Mouse (Mus musculus): ENCODE measurements around the gene Dnmbp. TPM values are rescaled to one million over a fixed set of nuclear protein-coding genes. Genes with fewer than 3 reads are reported as not detected.
"Not testable (repeated sequence)": the region's sequence is repeated elsewhere in the genome, so short reads cannot be mapped to it uniquely, and the experiment has no call there.

Dnmbp gene
- polyA plus RNA-seq, 1 experiment = not detected

- Histone ChIP-seq H3K4me1 (ENCODE audit: control insufficient read depth) (no peaks in the 10 kb centered on the region), H3K4me3 (replicated peaks) (no peak overlapping the region), H3K9me3 (ENCODE audit: control insufficient read depth, low read length) (no peaks in the 10 kb centered on the region), H3K36me3 (ENCODE audit: control insufficient read depth) (no peaks in the 10 kb centered on the region; the same call in 1 of the 2 replicates), H3K27me3 (ENCODE audit: control insufficient read depth) (no peaks in the 10 kb centered on the region)
- TF ChIP-seq GATA1 (IDR thresholded peaks at IDR 0.05; ENCODE audit: low read length) (no peak), TAL1 (IDR thresholded peaks at IDR 0.05; ENCODE audit: low read length) (no peak)
These were observed 15.3 kb upstream of the Dnmbp start for GRCm38 (mm10) chr19:43955266-43955665.

GRCm38 (mm10) chr19:43954864-43955263 lies 14.9 kb upstream of the Dnmbp start:
- no peaks in the 10 kb centered on the region for H3K4me1 ChIP-seq (ENCODE audit: control insufficient read depth)
- no peaks in the 10 kb centered on the region for H3K27me3 ChIP-seq (ENCODE audit: control insufficient read depth)
- TF ChIP-seq GATA1 (IDR thresholded peaks at IDR 0.05; ENCODE audit: low read length) (no peak), TAL1 (IDR thresholded peaks at IDR 0.05; ENCODE audit: low read length) (no peak)
- no peaks in the 10 kb centered on the region; the same call in 1 of the 2 replicates for H3K36me3 ChIP-seq (ENCODE audit: control insufficient read depth)
- H3K9me3 ChIP-seq (ENCODE audit: control insufficient read depth, low read length) = no peaks in the 10 kb centered on the region
- H3K4me3 ChIP-seq (replicated peaks) = no peak overlapping the region

GRCm38 (mm10) chr19:43952936-43953335 lies 12.9 kb upstream of the Dnmbp start:
- not testable (repeated sequence) for H3K4me3 ChIP-seq (replicated peaks); H3K27me3 ChIP-seq (ENCODE audit: control insufficient read depth); H3K9me3 ChIP-seq (ENCODE audit: control insufficient read depth, low read length); H3K36me3 ChIP-seq (ENCODE audit: control insufficient read depth); H3K4me1 ChIP-seq (ENCODE audit: control insufficient read depth)

- Histone ChIP-seq H3K4me1 (ENCODE audit: control insufficient read depth) (peaks cover 3% of the 10 kb centered on the region), H3K36me3 (ENCODE audit: control insufficient read depth) (no peaks in the 10 kb centered on the region), H3K27me3 (ENCODE audit: control insufficient read depth) (no peaks in the 10 kb centered on the region; the same call in 1 of the 2 replicates), H3K4me3 (replicated peaks) (no peak overlapping the region), H3K9me3 (ENCODE audit: control insufficient read depth, low read length) (no peaks in the 10 kb centered on the region)
- no peak for TF ChIP-seq GATA1 (IDR thresholded peaks at IDR 0.05; ENCODE audit: low read length)
- no peak for TF ChIP-seq TAL1 (IDR thresholded peaks at IDR 0.05; ENCODE audit: low read length)
These were observed 9.3 kb upstream of the Dnmbp start for GRCm38 (mm10) chr19:43949111-43949810.

GRCm38 (mm10) chr19:43944566-43944965 lies 4.6 kb upstream of the Dnmbp start:
- H3K9me3 ChIP-seq (ENCODE audit: control insufficient read depth, low read length) = no peaks in the 10 kb centered on the region
- no peak overlapping the region for H3K4me3 ChIP-seq (replicated peaks)
- peaks cover 12% of the 10 kb centered on the region for H3K27me3 ChIP-seq (ENCODE audit: control insufficient read depth)
- H3K4me1 ChIP-seq (ENCODE audit: control insufficient read depth) = peaks cover 10% of the 10 kb centered on the region
- no peaks in the 10 kb centered on the region for H3K36me3 ChIP-seq (ENCODE audit: control insufficient read depth)
- TF ChIP-seq TAL1 (IDR thresholded peaks at IDR 0.05; ENCODE audit: low read length) = no peak

- H3K9me3 ChIP-seq (ENCODE audit: control insufficient read depth, low read length) = no peaks in the 10 kb centered on the region
- peaks cover 26% of the 10 kb centered on the region for H3K27me3 ChIP-seq (ENCODE audit: control insufficient read depth)
- TF ChIP-seq GATA1 (IDR thresholded peaks at IDR 0.05; ENCODE audit: low read length) = no peak
- TF ChIP-seq TAL1 (IDR thresholded peaks at IDR 0.05; ENCODE audit: low read length) = no peak
- no peak overlapping the region for H3K4me3 ChIP-seq (replicated peaks)
- H3K36me3 ChIP-seq (ENCODE audit: control insufficient read depth) = no peaks in the 10 kb centered on the region
- peaks cover 9% of the 10 kb centered on the region for H3K4me1 ChIP-seq (ENCODE audit: control insufficient read depth)
These were observed 3.1 kb upstream of the Dnmbp start for GRCm38 (mm10) chr19:43943076-43943475.

GRCm38 (mm10) chr19:43939171-43939768 lies 721 bp downstream of the Dnmbp start:
- Histone ChIP-seq H3K9me3 (ENCODE audit: control insufficient read depth, low read length) (no peaks in the 10 kb centered on the region), H3K27me3 (ENCODE audit: control insufficient read depth) (peaks cover 26% of the 10 kb centered on the region), H3K36me3 (ENCODE audit: control insufficient read depth) (no peaks in the 10 kb centered on the region), H3K4me3 (replicated peaks) (peak overlapping the region; percentile 64), H3K4me1 (ENCODE audit: control insufficient read depth) (peaks cover 9% of the 10 kb centered on the region)
- TF ChIP-seq GATA1 (IDR thresholded peaks at IDR 0.05; ENCODE audit: low read length) (no peak), TAL1 (IDR thresholded peaks at IDR 0.05; ENCODE audit: low read length) (no peak)

GRCm38 (mm10) chr19:43938355-43938754 lies 1.6 kb downstream of the Dnmbp start:
- TF ChIP-seq TAL1 (IDR thresholded peaks at IDR 0.05; ENCODE audit: low read length) (no peak), GATA1 (IDR thresholded peaks at IDR 0.05; ENCODE audit: low read length) (no peak)
- Histone ChIP-seq H3K27me3 (ENCODE audit: control insufficient read depth) (peaks cover 26% of the 10 kb centered on the region), H3K36me3 (ENCODE audit: control insufficient read depth) (no peaks in the 10 kb centered on the region), H3K4me1 (ENCODE audit: control insufficient read depth) (peaks cover 9% of the 10 kb centered on the region), H3K9me3 (ENCODE audit: control insufficient read depth, low read length) (no peaks in the 10 kb centered on the region), H3K4me3 (replicated peaks) (no peak overlapping the region)

- Histone ChIP-seq H3K4me1 (ENCODE audit: control insufficient read depth) (no peaks in the 10 kb centered on the region), H3K9me3 (ENCODE audit: control insufficient read depth, low read length) (no peaks in the 10 kb centered on the region), H3K36me3 (ENCODE audit: control insufficient read depth) (no peaks in the 10 kb centered on the region), H3K27me3 (ENCODE audit: control insufficient read depth) (no peaks in the 10 kb centered on the region), H3K4me3 (replicated peaks) (no peak overlapping the region)
- no peak for TF ChIP-seq TAL1 (IDR thresholded peaks at IDR 0.05; ENCODE audit: low read length)
- no peak for TF ChIP-seq GATA1 (IDR thresholded peaks at IDR 0.05; ENCODE audit: low read length)
These were observed 9.1 kb downstream of the Dnmbp start for GRCm38 (mm10) chr19:43930926-43931325.
